ENCODE assay signal across 10 mouse cellular contexts in genomic region chr12:13293421-13293881, GRCm38 (mm10). TPM values are rescaled to one million over a fixed set of nuclear protein-coding genes. Genes with fewer than 3 reads are reported as not detected.
DNase-seq lines count a peak whose midpoint lies in the region; ATAC-seq and TF ChIP-seq lines count a peak whose summit lies in the region.
"Had no signal": no experiment of that assay in that cellular context is flagged by ENCODE, and none has a peak within 500 bp of the region (broad histone marks: within the 10 kb centered on the region; RNA-seq: fewer than 3 reads in every experiment).

No protein-coding gene starts in this region.

- no peak for TF ChIP-seq EP300 in stomach, postnatal 0 days (optimal IDR thresholded peaks at IDR 0.05)

- H3K4me1 ChIP-seq in midbrain, embryonic 14.5 days (ENCODE audit: control insufficient read depth, insufficient read depth, low read length), result no peaks in the 10 kb centered on the region
- no peaks in the 10 kb centered on the region for H3K4me1 ChIP-seq in midbrain, embryonic 10.5 days
- no peaks in the 10 kb centered on the region for H3K4me1 ChIP-seq in hindbrain, postnatal 0 days (ENCODE audit: insufficient read depth, low read length)
- H3K4me1 ChIP-seq in stomach, postnatal 0 days (replicated peaks; ENCODE audit: control insufficient read depth, insufficient read depth), result no peaks in the 10 kb centered on the region
- H3K4me1 ChIP-seq: liver, embryonic 13.5 days had no signal

- peak; percentile 55; the same call in 1 of the 2 replicates for ATAC-seq in frontal cortex, adult (ENCODE audit: low TSS enrichment)
- ATAC-seq in midbrain, embryonic 14.5 days (ENCODE audit: low FRiP score, low TSS enrichment), result 0 out of 2 replicates have a peak, but pooled peaks have one; percentile 34
- ATAC-seq in hindbrain, postnatal 0 days, result peak; percentile 38; the same call in 1 of the 2 replicates
- no peak for ATAC-seq in stomach, postnatal 0 days (ENCODE audit: low FRiP score, low TSS enrichment)

- no peak overlapping the region for H3K27ac ChIP-seq in midbrain, embryonic 14.5 days (replicated peaks; ENCODE audit: low read depth, low read length)
- H3K27ac ChIP-seq in midbrain, embryonic 10.5 days (replicated peaks), result no peak overlapping the region
- no peak overlapping the region for H3K27ac ChIP-seq in hindbrain, postnatal 0 days
- no peak overlapping the region for H3K27ac ChIP-seq in stomach, postnatal 0 days (replicated peaks)
- H3K27ac ChIP-seq: liver, embryonic 13.5 days had no signal

- no peaks in the 10 kb centered on the region for H3K9me3 ChIP-seq in midbrain, embryonic 14.5 days (ENCODE audit: control insufficient read depth, low read length)
- no peaks in the 10 kb centered on the region for H3K9me3 ChIP-seq in midbrain, embryonic 10.5 days (replicated peaks)
- H3K9me3 ChIP-seq in hindbrain, postnatal 0 days (ENCODE audit: low read length), result no peaks in the 10 kb centered on the region
- no peaks in the 10 kb centered on the region for H3K9me3 ChIP-seq in stomach, postnatal 0 days (ENCODE audit: control insufficient read depth, low read length)
- H3K9me3 ChIP-seq: liver, embryonic 13.5 days had no signal

- no peak overlapping the region for H3K4me3 ChIP-seq in midbrain, embryonic 14.5 days (replicated peaks; ENCODE audit: low read depth, low read length)
- no peak overlapping the region for H3K4me3 ChIP-seq in midbrain, embryonic 10.5 days
- H3K4me3 ChIP-seq in hindbrain, postnatal 0 days (ENCODE audit: low read length), result no peak overlapping the region
- H3K4me3 ChIP-seq in stomach, postnatal 0 days (ENCODE audit: low read depth, low read length), result no peak overlapping the region
- H3K4me3 ChIP-seq: liver, embryonic 13.5 days had no signal

- peaks cover 13% of the 10 kb centered on the region for H3K36me3 ChIP-seq in midbrain, embryonic 14.5 days (ENCODE audit: control insufficient read depth, insufficient read depth, low read length)
- peaks cover 23% of the 10 kb centered on the region for H3K36me3 ChIP-seq in midbrain, embryonic 10.5 days
- H3K36me3 ChIP-seq in hindbrain, postnatal 0 days (ENCODE audit: insufficient read depth, low read length), result peaks cover 7% of the 10 kb centered on the region; the same call in 1 of the 2 replicates
- H3K36me3 ChIP-seq in stomach, postnatal 0 days (ENCODE audit: control insufficient read depth, insufficient read depth, low read length), result no peaks in the 10 kb centered on the region

- no peak for DNase-seq in frontal cortex, postnatal 10 days (ENCODE audit: low spot score in 2 of 2)
- peak; percentile 77 for DNase-seq in midbrain, embryonic 14.5 days
- no peak for DNase-seq in midbrain, embryonic 10.5 days (ENCODE audit: low spot score)
- DNase-seq in hindbrain, postnatal 0 days (ENCODE audit: low spot score), result peak; percentile 72
- DNase-seq in stomach, postnatal 0 days (ENCODE audit: low spot score), result no peak
- no peak for DNase-seq in spleen, postnatal 36 days (ENCODE audit: low spot score in 2 of 2)
- DNase-seq in cerebellum, postnatal 25 days, result no peak
- DNase-seq: liver, embryonic 13.5 days; right cerebral cortex, postnatal 4 days had no signal

- H3K4me2 ChIP-seq in midbrain, embryonic 14.5 days (ENCODE audit: low read length), result no peak overlapping the region
- H3K4me2 ChIP-seq in hindbrain, postnatal 0 days (ENCODE audit: low read depth, low read length), result no peak overlapping the region
- H3K4me2 ChIP-seq in stomach, postnatal 0 days (replicated peaks; ENCODE audit: low read depth), result no peak overlapping the region
- H3K4me2 ChIP-seq: liver, embryonic 13.5 days had no signal

- no peaks in the 10 kb centered on the region for H3K27me3 ChIP-seq in midbrain, embryonic 14.5 days (ENCODE audit: control insufficient read depth, insufficient read depth, low read length)
- H3K27me3 ChIP-seq in midbrain, embryonic 10.5 days (ENCODE audit: low read depth, poor library complexity, severe bottlenecking), result no peaks in the 10 kb centered on the region
- no peaks in the 10 kb centered on the region for H3K27me3 ChIP-seq in hindbrain, postnatal 0 days (ENCODE audit: insufficient read depth, low read length)
- no peaks in the 10 kb centered on the region for H3K27me3 ChIP-seq in stomach, postnatal 0 days (ENCODE audit: control insufficient read depth, insufficient read depth, low read length)
- H3K27me3 ChIP-seq: liver, embryonic 13.5 days had no signal

- no peak overlapping the region for H3K9ac ChIP-seq in midbrain, embryonic 14.5 days (replicated peaks; ENCODE audit: low read length)
- H3K9ac ChIP-seq in hindbrain, postnatal 0 days (replicated peaks; ENCODE audit: low read length), result no peak overlapping the region
- H3K9ac ChIP-seq in stomach, postnatal 0 days (ENCODE audit: low read length), result no peak overlapping the region
- H3K9ac ChIP-seq: liver, embryonic 13.5 days had no signal

- 76% methylated on average over 3 of the region's 3 CpGs for WGBS in midbrain, embryonic 14.5 days
- 83% methylated on average over 3 of the region's 3 CpGs for WGBS in midbrain, embryonic 10.5 days
- 66% methylated on average over 3 of the region's 3 CpGs for WGBS in hindbrain, postnatal 0 days
- 35% methylated on average over 3 of the region's 3 CpGs for WGBS in stomach, postnatal 0 days

- TF ChIP-seq CTCF in hindbrain, postnatal 0 days (IDR thresholded peaks at IDR 0.05; ENCODE audit: low read depth), result peak; percentile 64
- TF ChIP-seq CTCF in stomach, postnatal 0 days (IDR thresholded peaks at IDR 0.05; ENCODE audit: low read depth), result peak; percentile 58

RNA-seq across cellular contexts. Expression of gene Nbas, which starts 24.5 kb away (rescaled TPM):
- 18.3 and 23.1 TPM in 2 replicates for polyA plus RNA-seq in midbrain, embryonic 14.5 days (2014; fragmentation: Nextera tagmentation; extraction: Ambion mirVana)
- polyA plus RNA-seq in midbrain, embryonic 10.5 days (2016; fragmentation: Nextera tagmentation; extraction: Ambion mirVana), result 13.3 and 14.9 TPM in 2 replicates
- total RNA-seq in hindbrain, postnatal 0 days (2014; rRNA removed), result 47.8 and 48.1 TPM in 2 replicates
- polyA plus RNA-seq in hindbrain, postnatal 0 days (2015; fragmentation: Nextera tagmentation; extraction: Ambion mirVana), result 10.5 and 12.1 TPM in 2 replicates
- polyA plus RNA-seq in stomach, postnatal 0 days (2015; fragmentation: Nextera tagmentation; extraction: Ambion mirVana), result 9.1 and 11.5 TPM in 2 replicates

RNA-seq across cellular contexts. Expression of gene Ddx1, which starts 44.4 kb away (rescaled TPM):
- polyA plus RNA-seq in midbrain, embryonic 14.5 days (2014; fragmentation: Nextera tagmentation; extraction: Ambion mirVana), result 130 and 157 TPM in 2 replicates
- polyA plus RNA-seq in midbrain, embryonic 10.5 days (2016; fragmentation: Nextera tagmentation; extraction: Ambion mirVana), result 194 and 202 TPM in 2 replicates
- 29.2 and 29.4 TPM in 2 replicates for total RNA-seq in hindbrain, postnatal 0 days (2014; rRNA removed)
- 120 and 130 TPM in 2 replicates for polyA plus RNA-seq in hindbrain, postnatal 0 days (2015; fragmentation: Nextera tagmentation; extraction: Ambion mirVana)
- polyA plus RNA-seq in stomach, postnatal 0 days (2015; fragmentation: Nextera tagmentation; extraction: Ambion mirVana), result 61.3 and 62.4 TPM in 2 replicates

Comparison
In these comparisons a context has a peak if more than half of its experiments do, and no peak if none do; other contexts are left out.
1. DNase-seq: peak in midbrain, embryonic 14.5 days (single experiment) and hindbrain, postnatal 0 days (single experiment); none in frontal cortex, postnatal 10 days (0 of 2), midbrain, embryonic 10.5 days (single experiment), stomach, postnatal 0 days (single experiment), spleen, postnatal 36 days (0 of 2) and cerebellum, postnatal 25 days (0 of 2).